Mouse (Mus musculus) MEL (cell line): ENCODE results near the gene Gm20388. TPM values are rescaled to one million over a fixed set of nuclear protein-coding genes. Genes with fewer than 3 reads are reported as not detected.

Experiments used
- DNase-seq: peaks from one replicate; pipeline ENCODE4 v3.0.0; 2011; ENCODE audit warnings: low read depth, low spot score
- H3K27ac ChIP-seq: 2 replicates; pipeline ENCODE4 v1.5.1; 2012; ENCODE audit warnings: low read depth, mild to moderate bottlenecking, control low read depth, low read length, moderate library complexity; ENCODE audit not compliant: control insufficient read depth
- H3K27me3 ChIP-seq, 2 experiments: fragments of 150-350 bp in 1 of 2; sonication (generic) in 1 of 2; 2 replicates each; pipeline ENCODE4 v1.6.1; 2012; ENCODE audit warnings: low read length in 2 of 2, mild to moderate bottlenecking in 2 of 2, improper control_type of control experiment in 1 of 2, moderate library complexity in 1 of 2; ENCODE audit not compliant: insufficient read depth in 2 of 2, control insufficient read depth in 1 of 2
- H3K36me3 ChIP-seq, 2 experiments: 2 replicates each; pipeline ENCODE4 v1.6.1; 2012 to 2014; ENCODE audit warnings: low read length in 2 of 2, improper control_type of control experiment in 1 of 2, inconsistent platforms in 1 of 2, mild to moderate bottlenecking in 1 of 2; ENCODE audit not compliant: insufficient read depth in 2 of 2, control insufficient read depth in 1 of 2
- H3K4me1 ChIP-seq, 2 experiments: fragments of 150-350 bp in 1 of 2; sonication (generic) in 1 of 2; 2 replicates each; pipeline ENCODE4 v1.6.1; 2012; ENCODE audit warnings: low read length in 2 of 2, improper control_type of control experiment in 1 of 2, mild to moderate bottlenecking in 1 of 2; ENCODE audit not compliant: insufficient read depth in 2 of 2, control insufficient read depth in 1 of 2
- H3K4me3 ChIP-seq, 2 experiments: fragments of 150-350 bp in 1 of 2; sonication (generic) in 1 of 2; 2 replicates each; pipeline ENCODE4 v1.5.1; 2012; ENCODE audit warnings: low read depth in 2 of 2, low read length in 2 of 2, mild to moderate bottlenecking in 2 of 2, moderate library complexity in 2 of 2, control low read depth in 1 of 2, improper control_type of control experiment in 1 of 2; ENCODE audit not compliant: control insufficient read depth in 1 of 2, insufficient read depth in 1 of 2
- H3K79me2 ChIP-seq: 2 replicates; pipeline ENCODE4 v1.6.1; 2012; ENCODE audit warnings: mild to moderate bottlenecking, low read length, moderate library complexity; ENCODE audit not compliant: control insufficient read depth, poor library complexity, insufficient read depth
- H3K9ac ChIP-seq: 2 replicates; pipeline ENCODE4 v1.6.1; 2012; ENCODE audit warnings: low read depth, mild to moderate bottlenecking, control low read depth, low read length, moderate library complexity; ENCODE audit not compliant: control insufficient read depth, poor library complexity, severe bottlenecking
- H3K9me3 ChIP-seq: fragments of 150-350 bp; sonication (generic); replicated peaks from 2 replicates; pipeline ENCODE4 v1.6.1; 2012; ENCODE audit warnings: mild to moderate bottlenecking, low read length, improper control_type of control experiment, moderate library complexity; ENCODE audit not compliant: insufficient read depth
- BHLHE40 ChIP-seq: IDR thresholded peaks from 2 replicates; pipeline ENCODE4 v1.6.1; 2012; ENCODE audit warnings: low read depth, mild to moderate bottlenecking, inconsistent platforms, low read length, improper control_type of control experiment, borderline replicate concordance
- CHD1 ChIP-seq: IDR thresholded peaks from 2 replicates; pipeline ENCODE4 v1.6.1; 2012; ENCODE audit warnings: low read depth, mild to moderate bottlenecking, inconsistent platforms, low read length, improper control_type of control experiment
- CHD2 ChIP-seq: IDR thresholded peaks from 2 replicates; pipeline ENCODE4 v1.6.1; 2011; ENCODE audit warnings: low read length, improper control_type of control experiment
- CTCF ChIP-seq, 3 experiments: IDR thresholded peaks in 2 of 3; conservative IDR thresholded peaks in 1 of 3; 2 replicates each; pipeline ENCODE4 v1.5.1; 2011 to 2012; ENCODE audit warnings: low read length in 3 of 3, low read depth in 2 of 3, mild to moderate bottlenecking in 2 of 3, improper control_type of control experiment in 1 of 3, inconsistent platforms in 1 of 3, mixed read lengths in 1 of 3, moderate library complexity in 1 of 3; ENCODE audit not compliant: control insufficient read depth in 1 of 3, insufficient read depth in 1 of 3, poor library complexity in 1 of 3, severe bottlenecking in 1 of 3
- E2F4 ChIP-seq: IDR thresholded peaks from 2 replicates; pipeline ENCODE4 v1.6.1; 2011; ENCODE audit warnings: low read depth, low read length, improper control_type of control experiment, borderline replicate concordance
- EP300 ChIP-seq, 2 experiments: IDR thresholded peaks; 2 replicates each; pipeline ENCODE4 v1.6.1; 2011; ENCODE audit warnings: improper control_type of control experiment in 2 of 2, low read length in 2 of 2, low read depth in 1 of 2, mild to moderate bottlenecking in 1 of 2
- ETS1 ChIP-seq: IDR thresholded peaks from 2 replicates; pipeline ENCODE4 v1.6.1; 2012; ENCODE audit warnings: low read depth, mild to moderate bottlenecking, inconsistent platforms, low read length, improper control_type of control experiment, moderate library complexity
- GABPA ChIP-seq: IDR thresholded peaks from 2 replicates; pipeline ENCODE4 v1.6.1; 2012; ENCODE audit warnings: low read depth, mild to moderate bottlenecking, inconsistent platforms, low read length, improper control_type of control experiment, moderate library complexity
- JUND ChIP-seq: IDR thresholded peaks from 2 replicates; pipeline ENCODE4 v1.6.1; 2011; ENCODE audit warnings: low read depth, mild to moderate bottlenecking, improper control_type of control experiment, low read length
- KAT2A ChIP-seq: conservative IDR thresholded peaks from 2 replicates; pipeline ENCODE4 v1.6.1; 2012; ENCODE audit warnings: low read depth, low read length, improper control_type of control experiment, inconsistent platforms
- MAZ ChIP-seq: IDR thresholded peaks from 2 replicates; pipeline ENCODE4 v1.6.1; 2012; ENCODE audit warnings: low read depth, mild to moderate bottlenecking, inconsistent platforms, low read length, improper control_type of control experiment
- MXI1 ChIP-seq: IDR thresholded peaks from 2 replicates; pipeline ENCODE4 v1.6.1; 2011; ENCODE audit warnings: mild to moderate bottlenecking, low read depth, low read length, improper control_type of control experiment
- MYB ChIP-seq: IDR thresholded peaks from 2 replicates; pipeline ENCODE4 v1.6.1; 2011; ENCODE audit warnings: mild to moderate bottlenecking, low read depth, low read length, improper control_type of control experiment
- MYC ChIP-seq: IDR thresholded peaks from 2 replicates; pipeline ENCODE4 v1.6.1; 2011; ENCODE audit warnings: low read depth, mild to moderate bottlenecking, low read length, improper control_type of control experiment, moderate library complexity
- POLR2AphosphoS2 ChIP-seq: IDR thresholded peaks from 2 replicates; pipeline ENCODE4 v1.6.1; 2011; ENCODE audit warnings: low read length, improper control_type of control experiment
- POLR2AphosphoS5 ChIP-seq: IDR thresholded peaks from 2 replicates; pipeline ENCODE4 v1.6.1; 2012; ENCODE audit warnings: low read depth, borderline replicate concordance, mild to moderate bottlenecking, inconsistent platforms, low read length, moderate library complexity, mixed read lengths
- RCOR1 ChIP-seq: IDR thresholded peaks from 2 replicates; pipeline ENCODE4 v1.6.1; 2012; ENCODE audit warnings: low read depth, mild to moderate bottlenecking, inconsistent platforms, low read length, improper control_type of control experiment
- SIN3A ChIP-seq: IDR thresholded peaks from 2 replicates; pipeline ENCODE4 v1.6.1; 2012; ENCODE audit warnings: low read length, improper control_type of control experiment, inconsistent platforms
- TBP ChIP-seq: IDR thresholded peaks from 2 replicates; pipeline ENCODE4 v1.8.0; 2011; ENCODE audit warnings: low read depth, low read length, improper control_type of control experiment
- UBTF ChIP-seq: IDR thresholded peaks from 2 replicates; pipeline ENCODE4 v1.6.1; 2012; ENCODE audit warnings: low read depth, mild to moderate bottlenecking, inconsistent platforms, low read length, improper control_type of control experiment, moderate library complexity, borderline replicate concordance; ENCODE audit not compliant: insufficient read depth
- USF1 ChIP-seq: IDR thresholded peaks from 2 replicates; pipeline ENCODE4 v1.6.1; 2014; ENCODE audit warnings: low read depth, mild to moderate bottlenecking, inconsistent platforms, low read length, improper control_type of control experiment, moderate library complexity
- ZC3H11A ChIP-seq: IDR thresholded peaks from 2 replicates; pipeline ENCODE4 v1.6.1; 2012; ENCODE audit warnings: low read depth, mild to moderate bottlenecking, inconsistent platforms, low read length, improper control_type of control experiment
- ZKSCAN1 ChIP-seq: IDR thresholded peaks from 2 replicates; pipeline ENCODE4 v1.6.1; 2012; ENCODE audit warnings: low read depth, mild to moderate bottlenecking, inconsistent platforms, low read length, improper control_type of control experiment, moderate library complexity
- ZNF384 ChIP-seq: IDR thresholded peaks from 2 replicates; pipeline ENCODE4 v1.6.1; 2012; ENCODE audit warnings: low read depth, mild to moderate bottlenecking, inconsistent platforms, low read length, improper control_type of control experiment
- polyA plus RNA-seq, 2 experiments: library from polyadenylated mRNA; stranded (reverse) in 1 of 2; unstranded in 1 of 2; fragments of >175 nt in 1 of 2; fragments of >200 nt in 1 of 2; gene quantifications; 2 replicates each; pipeline versions ENCODE4 v1.2.1 to v1.2.4; 2012; ENCODE audit warnings: low replicate concordance in 2 of 2, low read depth in 1 of 2; ENCODE audit not compliant: insufficient read length in 2 of 2, insufficient read depth in 1 of 2, missing spikeins in 1 of 2
- total RNA-seq: library from RNA; depleted of rRNA; stranded (reverse); fragments of 300-350 nt; gene quantifications from 2 replicates; pipeline ENCODE4 v1.2.3, GENCODE M21; 2012

Gene Gm20388
- total and polyA plus RNA-seq, 3 experiments, result 11.1 to 17.8 TPM; not detected in 1

DNA sequence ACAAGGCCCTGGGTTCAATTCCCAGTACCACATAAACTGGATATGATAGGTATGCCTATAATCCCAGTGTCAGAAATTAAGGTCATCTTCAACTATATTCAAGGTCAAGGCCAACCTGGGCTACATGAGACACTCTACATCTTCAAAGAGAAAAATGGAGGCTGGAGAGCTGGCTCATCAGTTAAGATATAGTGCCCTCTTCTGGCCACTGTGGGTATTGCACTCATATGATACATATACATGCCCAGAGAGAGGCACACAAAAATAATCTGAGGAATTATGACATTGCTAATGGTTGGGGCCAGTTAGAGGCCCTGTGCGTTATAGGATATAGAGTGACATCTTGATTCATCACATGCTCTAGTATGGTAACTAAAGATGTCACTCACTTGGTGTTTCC is 523.1 kb downstream of the Gm20388 start (continued):
- TF ChIP-seq BHLHE40, result no peak
- TF ChIP-seq ZKSCAN1, result no peak
- TF ChIP-seq MAZ, result no peak

DNA sequence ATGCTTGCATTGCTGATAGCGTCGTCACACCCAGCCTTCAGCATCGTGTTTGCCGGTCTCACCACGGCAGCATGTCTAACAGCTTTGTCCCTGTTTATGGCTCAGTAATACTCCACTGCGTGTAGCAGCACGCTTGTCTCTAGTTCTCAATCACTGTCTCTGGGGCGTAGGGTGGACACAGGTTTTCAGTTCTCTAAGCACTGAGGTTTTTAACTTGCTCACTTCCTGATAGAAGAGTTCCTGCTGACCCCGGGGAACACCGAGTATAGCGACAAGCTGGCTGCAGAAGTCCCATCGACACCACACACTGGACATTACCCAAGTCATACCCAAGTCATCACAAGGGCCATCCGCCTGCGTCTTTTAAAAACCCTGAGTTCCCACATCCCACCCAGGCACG is 525.1 kb downstream of the Gm20388 start:
- Histone ChIP-seq H3K36me3 (no peaks in the 10 kb centered on the region), H3K4me3 (no peak overlapping the region), H3K4me1 (no peaks in the 10 kb centered on the region), H3K9me3 (no peaks in the 10 kb centered on the region), H3K9ac (no peak overlapping the region), H3K27ac (no peak overlapping the region), H3K79me2 (no peaks in the 10 kb centered on the region), H3K27me3 (no peaks in the 10 kb centered on the region)
- no peak for DNase-seq
- TF ChIP-seq MYC (no peak), JUND (no peak), CHD1 (no peak), ETS1 (no peak), MXI1 (no peak), RCOR1 (no peak), MYB (no peak), GABPA (no peak), CHD2 (no peak), ZNF384 (no peak), E2F4 (no peak), MAZ (no peak), SIN3A (no peak), POLR2AphosphoS5 (no peak), ZKSCAN1 (no peak), UBTF (no peak), TBP (no peak), CTCF (IDR thresholded peaks at IDR 0.05 in 2 of 3, conservative IDR thresholded peaks at IDR 0.05 in 1 of 3; ENCODE audit: control insufficient read depth in 1 of 3, insufficient read depth in 1 of 3, low read depth in 2 of 3, low read length in 3 of 3, poor library complexity in 1 of 3, severe bottlenecking in 1 of 3) (no peak), BHLHE40 (no peak), ZC3H11A (no peak)

DNA sequence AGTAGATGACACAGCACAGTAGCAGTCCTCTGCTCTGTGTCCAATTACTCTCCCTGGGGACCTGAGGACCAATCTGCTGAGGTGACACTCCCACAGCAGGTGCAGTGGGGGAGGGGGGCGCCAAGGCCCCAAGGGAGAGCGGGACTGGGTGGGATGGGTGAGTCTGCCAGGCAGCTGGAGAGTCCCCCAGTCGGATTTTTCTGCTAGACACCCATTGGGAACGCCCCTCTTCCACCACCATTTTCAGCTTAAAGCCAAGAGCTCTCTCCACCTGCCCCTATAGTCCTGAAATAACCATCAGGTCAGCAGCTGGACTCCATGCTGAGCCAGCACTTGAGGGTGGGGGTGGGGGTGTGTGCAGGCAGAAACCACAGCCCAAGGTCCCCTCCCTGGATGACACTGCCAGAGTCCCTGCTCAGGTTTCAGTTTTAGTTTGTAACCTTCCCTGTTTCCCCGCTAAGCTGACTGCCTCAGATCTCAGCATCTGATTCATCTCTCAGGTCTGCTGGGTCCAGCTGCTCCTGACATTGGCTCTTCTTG is 525.9 kb downstream of the Gm20388 start:
- Histone ChIP-seq H3K79me2 (no peaks in the 10 kb centered on the region), H3K9me3 (no peaks in the 10 kb centered on the region), H3K36me3 (no peaks in the 10 kb centered on the region), H3K27ac (no peak overlapping the region), H3K9ac (no peak overlapping the region), H3K4me1 (no peaks in the 10 kb centered on the region), H3K4me3 (no peak overlapping the region), H3K27me3 (no peaks in the 10 kb centered on the region)
- no peak for TF ChIP-seq EP300 (IDR thresholded peaks at IDR 0.05; ENCODE audit: low read depth in 1 of 2, low read length in 2 of 2)
- TF ChIP-seq BHLHE40, result no peak
- no peak for TF ChIP-seq RCOR1
- TF ChIP-seq JUND, result no peak
- no peak for TF ChIP-seq KAT2A
- TF ChIP-seq POLR2AphosphoS2, result no peak
- no peak for TF ChIP-seq ZKSCAN1
- TF ChIP-seq USF1, result no peak
- TF ChIP-seq GABPA, result no peak
- DNase-seq, result no peak
